Mouse (Mus musculus): ENCODE data around the gene Eprs.

The Eprs gene

DNA sequence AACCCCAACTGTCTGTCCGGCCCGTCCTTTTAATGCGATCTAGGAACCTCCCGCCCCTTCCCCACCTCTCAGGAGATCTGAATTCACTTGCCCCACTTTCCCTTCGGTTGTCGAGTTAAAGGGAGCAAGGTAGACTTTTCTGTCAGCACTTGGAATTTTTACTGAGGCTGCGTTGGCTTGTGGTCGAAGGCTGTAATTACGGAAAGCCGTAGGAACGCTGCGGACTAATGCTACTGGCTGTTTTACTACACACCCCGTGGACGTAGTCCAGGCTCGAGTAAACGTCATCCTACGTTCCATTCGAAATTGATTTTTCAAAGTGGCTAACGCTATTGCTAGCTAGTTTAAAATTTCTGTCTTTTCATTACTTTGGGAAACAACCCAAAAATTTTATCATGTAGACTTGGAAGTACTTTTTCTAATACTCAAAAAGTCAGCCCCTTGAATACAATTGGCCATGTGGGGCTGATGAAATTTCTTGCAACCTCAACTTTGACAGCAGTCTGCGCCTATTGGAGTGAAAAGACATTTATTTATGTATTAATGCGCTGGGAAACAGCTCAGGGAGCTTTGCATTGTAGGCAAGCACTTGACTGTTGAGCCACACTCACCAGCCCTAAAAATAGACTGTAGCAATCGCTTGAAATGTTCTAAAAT is 810 bp downstream of the Eprs start:
- DNase-seq: peak; percentile 49

- DNase-seq: no peak
Observed at GRCm38 (mm10) chr1:185364183-185364540, 1.3 kb downstream of the Eprs start.

- DNase-seq: no peak
Observed at GRCm38 (mm10) chr1:185367383-185367782, 4.5 kb downstream of the Eprs start.

GRCm38 (mm10) chr1:185369979-185370378 is 7.1 kb downstream of the Eprs start:
- no peak for DNase-seq

DNA sequence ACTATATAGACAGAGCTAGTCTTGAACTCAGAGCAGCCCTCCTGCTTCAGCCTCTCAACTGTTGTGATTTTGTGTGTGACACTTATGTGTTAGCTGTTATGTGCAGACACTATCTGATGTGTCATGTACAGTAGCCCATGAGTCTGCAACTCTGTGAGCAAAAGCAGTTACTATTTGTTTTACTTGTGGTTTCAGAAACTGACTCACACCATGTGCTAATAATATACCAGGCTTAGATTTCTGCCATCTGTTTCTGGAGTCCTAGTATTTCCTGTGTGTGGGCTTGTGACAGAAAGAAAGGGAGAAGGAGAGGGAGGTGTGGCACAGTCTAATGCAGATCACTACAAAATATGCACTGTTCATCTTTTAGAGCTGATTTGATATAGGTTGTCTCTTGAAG is 13.5 kb downstream of the Eprs start:
- no peak for DNase-seq

- DNase-seq: no peak
Observed at GRCm38 (mm10) chr1:185377429-185377828, 14.6 kb downstream of the Eprs start.

GRCm38 (mm10) chr1:185401615-185402014 is 38.8 kb downstream of the Eprs start:
- no peak for DNase-seq

DNA sequence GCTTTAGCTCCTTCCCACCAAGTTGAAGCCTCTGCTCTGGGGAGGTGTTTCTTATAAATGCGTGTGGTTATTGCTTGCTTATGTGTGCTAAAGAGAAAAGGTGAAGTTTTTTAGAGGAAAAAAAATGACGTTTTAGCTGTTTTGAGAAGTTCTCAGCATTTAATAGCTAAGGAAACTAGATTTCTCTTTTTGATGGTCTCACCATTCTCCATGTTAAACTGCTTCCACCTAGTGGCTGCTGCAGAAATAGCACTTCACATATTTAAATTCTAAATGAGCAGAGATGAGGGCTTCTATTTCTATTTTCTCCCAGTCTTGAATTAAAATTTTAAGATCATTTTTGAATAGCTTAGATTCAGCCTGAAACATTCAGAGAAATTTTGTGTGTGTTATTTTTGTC is 41.2 kb downstream of the Eprs start:
- DNase-seq: peak; percentile 22

DNA sequence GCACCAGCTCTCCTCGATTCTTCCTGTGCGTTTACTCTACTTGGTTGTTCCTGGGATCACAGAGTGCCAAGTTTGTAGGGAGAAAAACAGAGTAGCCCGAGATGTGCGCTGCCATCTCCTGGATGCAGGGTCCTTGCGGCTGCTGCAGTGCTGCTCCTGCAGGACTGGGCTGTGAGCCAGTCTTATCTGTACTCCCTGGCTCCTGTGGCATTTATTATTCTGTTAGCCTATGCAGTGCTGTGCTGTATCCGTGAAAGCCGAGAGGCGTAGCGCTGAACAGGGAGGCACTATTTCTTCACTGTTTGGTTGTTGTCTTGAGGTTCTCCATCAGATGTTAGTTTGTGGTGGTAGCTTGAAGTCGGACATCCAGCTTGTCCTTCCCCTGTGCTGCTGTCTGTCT is 43.1 kb downstream of the Eprs start:
- no peak for DNase-seq

- no peak for DNase-seq
Observed at GRCm38 (mm10) chr1:185409831-185410230, 47.0 kb downstream of the Eprs start.

DNA sequence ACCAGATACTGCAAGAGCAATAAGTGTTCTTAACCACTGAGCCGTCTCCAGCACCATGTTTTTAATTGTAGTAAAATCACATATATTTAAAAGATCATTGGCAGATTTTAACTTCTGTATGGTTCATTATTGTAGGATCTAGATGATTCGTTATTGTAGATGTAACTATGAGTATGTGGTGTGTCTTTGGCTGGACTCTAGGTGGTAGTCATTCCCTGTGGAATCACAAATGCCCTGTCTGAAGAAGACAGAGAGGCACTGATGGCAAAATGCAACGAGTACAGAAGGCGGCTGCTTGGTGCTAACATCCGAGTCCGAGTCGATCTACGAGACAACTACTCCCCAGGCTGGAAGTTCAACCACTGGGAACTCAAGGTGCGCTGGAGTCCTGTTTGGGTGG is 55.2 kb downstream of the Eprs start:
- no peak for DNase-seq

DNA sequence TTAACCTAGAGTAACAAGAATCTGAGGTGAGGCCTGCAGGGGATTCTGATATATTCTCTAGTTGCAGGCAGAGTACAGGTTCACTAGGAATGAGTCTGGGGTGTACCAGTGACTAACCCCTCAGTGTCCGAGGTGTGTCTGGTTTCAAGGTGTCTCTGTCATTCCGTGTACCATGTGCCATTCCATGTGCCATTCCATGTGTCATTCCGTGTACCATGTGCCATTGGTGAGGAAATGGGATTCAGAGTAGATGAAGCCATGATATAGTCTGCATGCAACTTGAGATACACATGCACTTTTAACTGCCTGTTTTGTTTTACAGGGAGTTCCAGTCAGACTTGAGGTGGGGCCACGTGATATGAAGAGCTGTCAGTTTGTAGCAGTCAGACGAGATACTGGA is 57.0 kb downstream of the Eprs start:
- DNase-seq: no peak

DNA sequence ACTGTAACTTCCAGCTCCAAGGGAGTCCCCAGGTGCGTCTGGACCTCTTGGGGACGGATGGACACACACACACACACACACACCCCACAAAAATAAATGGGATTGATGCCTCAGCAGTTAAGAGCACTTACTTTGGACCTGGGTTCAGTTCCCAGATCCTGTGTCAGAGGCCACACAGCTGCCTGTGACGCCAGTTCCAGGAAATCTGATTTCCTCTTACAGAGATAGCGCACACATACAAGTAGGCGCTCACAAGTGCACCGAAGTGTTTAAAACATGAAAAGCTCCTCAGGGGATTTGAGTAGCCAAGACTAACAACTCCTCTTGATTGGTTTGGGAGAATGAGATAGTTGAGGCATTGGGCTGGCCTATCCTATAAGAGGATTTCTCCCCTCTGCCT is 57.9 kb downstream of the Eprs start:
- no peak for DNase-seq

DNA sequence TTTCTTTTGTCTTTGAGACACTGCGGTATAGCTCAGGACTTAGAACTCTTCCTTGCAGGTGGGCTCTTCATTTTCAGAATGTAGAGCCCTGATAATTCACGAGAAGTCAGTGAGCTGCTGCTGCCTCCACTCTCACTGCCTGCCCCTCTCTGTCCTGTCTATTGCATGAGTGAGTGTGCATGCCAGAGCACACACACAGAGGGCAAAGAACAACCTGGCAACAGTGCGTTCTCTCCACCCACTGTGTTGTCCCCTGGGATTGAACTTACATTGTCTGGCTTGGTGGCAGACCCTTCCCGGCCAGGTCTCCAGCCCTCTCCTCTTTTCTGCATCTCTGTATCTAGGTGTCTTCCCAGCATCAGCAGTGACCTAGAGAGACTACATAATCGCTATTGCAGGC is 63.7 kb downstream of the Eprs start:
- DNase-seq: no peak

DNA sequence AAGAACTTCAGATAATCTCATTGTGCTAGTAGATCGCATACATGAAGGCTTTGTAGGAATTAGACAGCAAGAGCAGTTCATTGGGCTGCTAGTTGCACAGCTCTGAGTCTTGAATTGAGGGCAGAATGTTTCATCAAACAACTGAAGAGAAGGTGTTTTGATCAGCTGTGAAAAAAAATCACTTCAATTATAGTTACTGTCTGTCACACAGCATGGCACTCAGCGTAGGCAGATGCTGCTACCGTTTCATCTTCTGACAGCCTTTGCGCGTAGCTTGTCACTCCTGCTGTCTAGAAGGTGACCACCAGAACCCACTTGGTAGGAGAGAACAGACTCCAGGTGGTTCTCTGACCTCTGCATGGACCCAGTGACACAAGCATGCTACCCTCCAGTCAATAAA is 67.6 kb downstream of the Eprs start:
- DNase-seq: no peak

DNA sequence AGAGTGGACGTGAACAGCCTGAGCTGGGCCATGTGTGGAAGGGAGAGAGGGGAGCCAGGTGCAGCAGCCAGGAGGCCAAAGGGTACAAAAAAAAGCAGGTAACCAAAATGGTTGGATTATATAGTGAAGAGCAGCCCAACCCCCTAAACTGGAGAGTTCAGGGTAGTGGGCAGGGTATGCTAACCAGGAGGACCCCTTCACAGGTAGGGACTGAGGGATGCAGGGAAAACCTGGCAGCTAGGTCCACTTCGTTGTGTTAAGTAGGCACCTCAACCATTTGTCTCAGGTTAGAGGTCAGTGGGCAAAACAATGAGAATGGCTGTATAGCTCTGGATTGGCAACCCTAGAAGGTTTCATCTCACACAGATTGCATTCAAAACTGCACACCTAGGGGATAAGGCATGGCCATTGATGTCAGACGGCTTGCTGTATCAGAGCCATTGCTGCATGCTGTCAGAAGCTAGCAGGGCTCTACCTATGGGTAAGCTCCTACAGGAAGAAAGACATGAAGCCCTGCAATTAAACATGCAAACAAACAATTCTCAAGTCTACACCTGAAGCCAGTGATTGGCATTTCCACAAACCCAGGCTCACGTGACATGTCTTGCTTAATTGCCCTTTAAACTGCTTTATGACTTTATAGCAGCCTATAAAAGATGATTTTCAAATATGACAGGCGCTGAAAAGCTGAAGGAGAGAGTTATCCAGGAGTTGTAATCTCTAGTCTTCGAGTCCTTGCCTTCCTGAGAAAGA is 68.6 kb downstream of the Eprs start:
- no peak for DNase-seq

DNA sequence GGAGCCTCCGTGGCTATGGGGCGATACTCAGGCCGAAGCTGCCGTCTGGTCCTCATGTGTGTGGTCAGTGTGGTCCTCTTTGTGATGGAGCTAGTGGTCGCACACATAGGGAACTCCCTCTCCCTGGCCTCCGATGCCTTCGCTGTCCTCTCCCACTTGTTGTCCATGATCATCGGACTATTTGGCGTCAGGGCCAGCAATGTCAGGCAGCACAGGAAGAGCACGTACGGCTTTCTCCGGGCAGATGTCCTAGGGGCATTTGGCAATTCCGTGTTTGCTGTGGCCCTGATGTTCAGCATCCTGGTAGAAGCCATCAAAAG is 69.1 kb downstream of the Eprs start:
- DNase-seq: no peak

DNA sequence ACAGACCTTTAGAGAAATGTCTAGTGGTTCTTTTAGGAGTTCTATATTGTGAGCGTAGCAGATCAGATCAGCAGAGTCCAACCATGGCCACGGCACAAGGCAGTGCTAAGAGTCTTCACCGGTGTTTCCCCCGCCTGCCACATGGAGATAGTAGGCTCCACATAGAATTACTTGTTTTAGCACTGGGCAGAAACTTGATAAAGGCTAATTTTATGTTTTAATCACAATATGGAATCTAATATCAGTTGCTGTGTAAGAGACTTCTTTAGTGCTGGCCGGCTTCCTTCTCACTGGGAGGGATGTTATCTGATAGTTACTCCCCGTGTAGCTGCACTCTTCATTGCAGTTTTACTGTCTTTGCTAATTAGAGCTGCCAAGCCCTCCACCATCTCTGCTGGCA is 70.3 kb downstream of the Eprs start:
- no peak for DNase-seq

DNA sequence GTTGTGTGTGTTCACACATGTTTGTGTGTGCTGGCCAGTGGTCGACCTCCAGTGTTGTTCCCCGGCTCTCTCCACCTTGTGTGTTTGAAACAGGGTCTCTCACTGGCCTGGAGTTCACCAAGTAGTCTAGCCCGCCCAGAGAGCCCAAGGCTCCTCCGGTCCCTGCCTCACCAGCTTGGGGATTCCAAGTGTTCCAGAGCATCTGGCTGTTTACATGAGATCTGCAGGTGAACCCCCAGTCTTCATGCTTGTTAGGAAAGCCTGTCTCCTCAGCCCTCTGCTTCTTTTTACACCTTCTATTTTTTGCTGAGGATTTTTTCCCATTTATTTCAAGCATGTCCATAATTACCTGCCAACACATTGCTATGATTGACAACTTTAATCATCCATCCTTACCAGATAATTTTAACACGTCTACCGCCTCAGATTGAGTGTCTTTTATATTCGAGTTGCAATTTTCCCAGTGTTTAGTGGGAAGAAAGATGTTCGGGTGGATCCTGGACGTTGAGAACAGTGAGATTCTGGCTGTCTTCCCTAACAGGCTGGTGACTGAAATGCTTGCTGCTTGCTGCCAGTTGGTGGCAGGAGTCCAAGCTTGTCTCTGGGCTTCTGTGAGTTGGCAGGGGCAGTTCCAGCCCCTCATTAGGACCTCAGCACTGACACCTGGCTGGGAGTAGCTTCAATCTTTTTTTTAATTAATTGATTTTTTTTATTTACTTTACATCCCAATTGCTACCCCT is 76.2 kb downstream of the Eprs start:
- DNase-seq: peak; percentile 73

- DNase-seq: no peak
Observed at GRCm38 (mm10) chr1:185441703-185442472, 79.0 kb downstream of the Eprs start.

DNA sequence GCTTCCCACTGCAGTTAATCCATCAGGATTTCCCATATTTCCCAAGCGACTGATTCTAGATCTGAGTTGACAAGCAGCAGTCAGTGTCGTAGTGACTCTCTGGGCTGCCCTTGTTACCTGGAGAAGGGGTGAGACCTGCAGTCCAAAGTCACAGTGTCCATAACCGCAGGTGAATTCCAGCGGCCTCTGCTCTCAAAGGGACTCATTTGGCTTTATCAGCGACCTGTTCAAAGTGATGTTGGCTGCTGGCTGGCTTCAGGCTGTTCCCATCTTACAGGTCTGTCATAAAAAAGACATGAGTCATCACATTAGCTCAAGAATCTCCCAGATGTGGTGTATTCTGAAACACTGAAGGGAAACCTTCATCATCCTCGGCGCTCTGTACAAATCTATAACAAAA is 86.1 kb downstream of the Eprs start:
- no peak for DNase-seq

DNA sequence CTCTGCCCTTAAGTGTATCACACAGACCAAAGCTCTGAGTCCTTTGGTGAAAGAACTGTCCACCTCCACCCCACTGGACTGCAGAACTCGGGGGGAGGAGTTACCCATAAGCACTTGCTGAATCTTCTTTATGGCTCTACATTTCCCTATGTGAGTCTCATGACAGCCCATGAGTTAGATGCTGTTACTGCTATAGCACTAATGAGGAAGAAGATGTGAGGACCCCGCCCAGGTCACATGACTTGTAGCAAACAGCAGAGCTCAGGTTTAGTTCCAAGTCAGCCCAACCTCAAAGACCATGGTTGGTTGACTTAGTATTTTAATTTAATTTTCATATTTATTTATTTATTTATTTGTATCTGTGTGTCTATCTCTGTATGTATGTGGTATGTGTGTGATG is 86.9 kb downstream of the Eprs start:
- DNase-seq: no peak

DNA sequence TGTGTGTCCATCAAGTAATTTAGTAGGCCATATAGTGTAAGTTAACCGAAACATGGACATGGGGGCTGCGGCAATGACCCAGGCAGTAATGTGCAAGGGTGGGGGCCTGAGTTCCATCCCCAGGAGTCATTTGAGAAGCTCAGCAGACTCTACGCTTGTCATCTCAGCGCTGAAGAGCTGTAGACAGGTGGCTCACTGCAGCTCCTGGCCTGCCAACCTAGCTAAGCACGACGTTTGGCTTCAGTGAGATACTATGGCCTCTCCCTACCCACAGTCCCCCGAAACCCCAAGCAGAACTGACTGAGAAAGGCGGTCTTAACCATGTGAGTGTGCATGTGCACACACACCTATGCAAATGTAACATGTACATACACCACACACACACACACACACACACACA is 88.2 kb downstream of the Eprs start:
- no peak for DNase-seq

DNA sequence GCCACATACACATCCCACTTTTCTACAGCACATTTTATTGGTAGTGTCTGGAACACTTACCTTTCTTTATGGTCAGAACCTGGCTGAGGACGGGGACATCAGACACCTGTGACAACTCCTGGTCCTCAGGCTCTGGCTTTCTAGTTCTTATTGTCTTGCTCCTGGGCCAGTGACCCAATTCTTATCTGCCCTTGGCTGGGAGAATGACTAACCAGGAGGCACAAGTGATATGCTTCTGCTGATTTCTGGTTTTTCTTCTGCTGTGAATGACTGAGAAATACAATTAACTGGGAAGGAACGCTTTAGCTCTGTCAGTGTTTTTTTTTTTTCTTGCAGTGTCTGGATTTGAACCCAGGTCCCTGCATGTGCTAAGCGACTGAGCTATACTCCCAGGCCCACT is 88.7 kb downstream of the Eprs start:
- DNase-seq: no peak

All from right cerebral cortex, postnatal 14 days (tissue).